Mouse (Mus musculus): Measurements from ENCODE around the gene Trib2. TPM values are rescaled to one million over a fixed set of nuclear protein-coding genes. Genes with fewer than 3 reads are reported as not detected.

Trib2 gene
- total RNA-seq (2022), result 10 to 100 TPM; 27.4 to 35.4 (median 30.8) TPM

- DNase-seq (ENCODE audit: low spot score in 2 of 2), result peak; percentile 86 to 87
Observed at GRCm38 (mm10) chr12:15816740-15817178, at the start of gene Trib2. Gene Trib2 (minus strand): TSS chr12:15816922.

- no peak for DNase-seq (ENCODE audit: low spot score in 2 of 2)
Observed at GRCm38 (mm10) chr12:15858005-15858404, 41.3 kb upstream of the Trib2 start.

GRCm38 (mm10) chr12:15855891-15856290, 39.2 kb upstream of the Trib2 start:
- no peak for DNase-seq (ENCODE audit: low spot score in 2 of 2)

- peak in 1 of 2 experiments; percentile 20 for DNase-seq (ENCODE audit: low spot score in 2 of 2)
Observed at GRCm38 (mm10) chr12:15852781-15853180, 36.1 kb upstream of the Trib2 start.

GRCm38 (mm10) chr12:15852031-15852430, 35.3 kb upstream of the Trib2 start:
- no peak for DNase-seq (ENCODE audit: low spot score in 2 of 2)

GRCm38 (mm10) chr12:15850441-15850895, 33.7 kb upstream of the Trib2 start:
- DNase-seq (ENCODE audit: low spot score in 2 of 2), result no peak

- no peak for DNase-seq (ENCODE audit: low spot score in 2 of 2)
Observed at GRCm38 (mm10) chr12:15849861-15850294, 33.2 kb upstream of the Trib2 start.

- DNase-seq (ENCODE audit: low spot score in 2 of 2), result no peak
Observed at GRCm38 (mm10) chr12:15848391-15848790, 31.7 kb upstream of the Trib2 start.

- peak; percentile 22 to 40 for DNase-seq (ENCODE audit: low spot score in 2 of 2)
Observed at GRCm38 (mm10) chr12:15844701-15845100, 28.0 kb upstream of the Trib2 start.

GRCm38 (mm10) chr12:15840864-15841557, 24.3 kb upstream of the Trib2 start:
- no peak for DNase-seq (ENCODE audit: low spot score in 2 of 2)

- no peak for DNase-seq (ENCODE audit: low spot score in 2 of 2)
Observed at GRCm38 (mm10) chr12:15838201-15838600, 21.5 kb upstream of the Trib2 start.

GRCm38 (mm10) chr12:15837566-15837965, 20.8 kb upstream of the Trib2 start:
- DNase-seq (ENCODE audit: low spot score in 2 of 2), result no peak

- peak; percentile 59 to 65 for DNase-seq (ENCODE audit: low spot score in 2 of 2)
Observed at GRCm38 (mm10) chr12:15832674-15833052, 15.9 kb upstream of the Trib2 start.

- no peak for DNase-seq (ENCODE audit: low spot score in 2 of 2)
Observed at GRCm38 (mm10) chr12:15831941-15832673, 15.4 kb upstream of the Trib2 start.

- no peak for DNase-seq (ENCODE audit: low spot score in 2 of 2)
Observed at GRCm38 (mm10) chr12:15830750-15831149, 14.0 kb upstream of the Trib2 start.

GRCm38 (mm10) chr12:15828815-15829398, 12.2 kb upstream of the Trib2 start:
- no peak for DNase-seq (ENCODE audit: low spot score in 2 of 2)

GRCm38 (mm10) chr12:15821019-15821418, 4.3 kb upstream of the Trib2 start:
- no peak for DNase-seq (ENCODE audit: low spot score in 2 of 2)

- DNase-seq (ENCODE audit: low spot score in 2 of 2), result peak in 1 of 2 experiments; percentile 18
Observed at GRCm38 (mm10) chr12:15817365-15817764, 643 bp upstream of the Trib2 start.

- DNase-seq (ENCODE audit: low spot score in 2 of 2), result peak in 1 of 2 experiments; percentile 43
Observed at GRCm38 (mm10) chr12:15816254-15816605, 492 bp downstream of the Trib2 start.

- DNase-seq (ENCODE audit: low spot score in 2 of 2), result peak; percentile 42 to 56
Observed at GRCm38 (mm10) chr12:15815576-15816253, 1.0 kb downstream of the Trib2 start.

- DNase-seq (ENCODE audit: low spot score in 2 of 2), result peak in 1 of 2 experiments; percentile 35
Observed at GRCm38 (mm10) chr12:15815170-15815575, 1.5 kb downstream of the Trib2 start.

Data from layer of hippocampus, adult 8-10 months (tissue).